Mouse (Mus musculus) right cerebral cortex, adult 2 months (tissue): ENCODE results near the gene Itpr1.

Experiments used
- DNase-seq, 2 experiments: peaks; one replicate each; pipeline ENCODE4 v3.0.0; 2021 to 2022; ENCODE audit warnings: low spot score in 2 of 2

Gene Itpr1

GRCm38 (mm10) chr6:108466061-108466531 is 253.2 kb downstream of the Itpr1 start:
- no peak for DNase-seq

GRCm38 (mm10) chr6:108467597-108467996 is 254.7 kb downstream of the Itpr1 start:
- DNase-seq: no peak

GRCm38 (mm10) chr6:108468226-108468825 is 255.4 kb downstream of the Itpr1 start:
- no peak for DNase-seq

DNA sequence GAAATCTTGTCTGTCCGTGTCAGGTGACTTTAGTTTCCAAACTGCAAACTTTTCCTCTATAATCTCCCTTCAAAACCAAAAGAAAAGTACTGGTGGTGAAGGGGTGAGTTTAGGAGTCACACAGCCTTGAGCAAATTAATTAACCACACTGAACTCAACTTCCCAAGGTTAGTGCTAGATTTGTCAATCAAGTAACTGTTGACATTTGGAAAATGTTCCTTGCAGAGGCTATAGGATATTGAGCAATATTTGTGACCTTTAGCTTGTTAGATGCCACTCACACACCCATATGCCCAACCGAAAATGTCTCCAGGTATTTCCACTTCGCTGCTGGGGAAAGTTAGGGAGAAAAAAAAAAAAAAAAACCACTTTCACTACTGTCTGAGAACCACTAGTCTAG is 259.0 kb downstream of the Itpr1 start:
- no peak for DNase-seq

- no peak for DNase-seq
Measured at GRCm38 (mm10) chr6:108472748-108473147, 259.9 kb downstream of the Itpr1 start.

GRCm38 (mm10) chr6:108476797-108477235 is 263.9 kb downstream of the Itpr1 start:
- DNase-seq: no peak

DNA sequence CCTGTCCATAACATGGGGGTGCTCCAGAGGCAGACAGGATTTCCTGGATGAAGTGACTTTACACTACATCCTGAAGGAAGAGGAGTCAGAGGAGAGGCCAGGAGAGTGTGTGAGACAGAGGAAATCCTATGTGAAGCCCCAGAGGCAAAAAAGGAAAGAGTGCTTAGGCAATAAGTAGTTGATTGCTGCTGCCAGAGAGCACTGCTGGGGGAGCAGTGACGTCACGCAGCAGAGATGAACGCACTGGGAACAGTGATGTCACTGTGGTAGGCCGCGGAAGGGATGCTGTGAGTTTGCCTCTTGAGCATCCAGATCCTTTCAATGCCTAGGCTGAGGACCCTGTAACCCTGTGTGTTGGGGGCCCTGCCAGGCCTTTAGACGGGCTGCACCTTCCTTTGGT is 264.7 kb downstream of the Itpr1 start:
- DNase-seq: no peak

- DNase-seq: no peak
Measured at GRCm38 (mm10) chr6:108481190-108481589, 268.3 kb downstream of the Itpr1 start.

DNA sequence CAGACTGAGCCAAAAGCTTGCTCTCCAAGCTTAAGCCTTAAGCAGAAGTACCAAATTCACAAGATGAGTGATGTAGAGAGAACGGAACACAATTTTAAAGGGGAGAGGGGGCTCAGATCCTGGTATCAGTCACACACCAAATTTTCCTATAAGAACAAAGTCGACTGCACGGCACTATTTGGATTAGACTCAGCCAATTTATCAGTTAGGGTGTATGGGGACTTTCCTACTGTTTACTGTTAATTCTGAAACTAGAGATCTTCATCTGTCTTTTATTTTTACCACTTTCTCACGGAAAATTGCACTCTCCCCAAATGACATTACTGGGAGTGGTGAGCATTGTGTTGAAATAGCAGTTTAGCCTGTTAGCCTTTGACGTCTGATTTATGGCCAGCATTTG is 269.6 kb downstream of the Itpr1 start:
- no peak for DNase-seq

- no peak for DNase-seq
Measured at GRCm38 (mm10) chr6:108486212-108486992, 273.5 kb downstream of the Itpr1 start.

DNA sequence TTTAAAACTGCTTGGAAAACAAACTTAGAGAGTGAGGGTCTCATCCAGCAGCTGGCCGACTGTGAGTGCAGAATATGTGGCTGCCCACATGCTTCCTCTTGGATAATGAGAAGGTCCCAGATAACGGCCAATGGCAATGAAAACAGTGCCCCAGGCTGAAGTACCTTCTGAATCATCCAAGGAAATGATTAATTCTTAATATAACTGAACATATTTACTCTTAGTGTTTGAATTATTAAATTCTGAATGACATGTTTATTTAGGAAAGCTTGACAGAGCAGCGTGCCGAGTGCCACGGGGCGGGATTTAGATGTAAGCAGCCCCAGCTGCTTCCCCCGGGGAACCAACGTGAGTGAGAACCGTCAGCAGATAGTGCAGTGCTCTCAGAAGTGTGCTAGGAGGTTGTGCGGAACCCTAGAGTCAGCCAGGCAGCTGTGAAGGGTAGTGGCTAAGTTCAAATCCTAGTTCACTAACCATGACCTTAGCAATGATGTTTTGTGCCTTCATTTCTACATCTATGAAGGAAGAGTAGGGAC is 274.5 kb downstream of the Itpr1 start:
- no peak for DNase-seq

GRCm38 (mm10) chr6:108488250-108488649 is 275.4 kb downstream of the Itpr1 start:
- DNase-seq: no peak

DNA sequence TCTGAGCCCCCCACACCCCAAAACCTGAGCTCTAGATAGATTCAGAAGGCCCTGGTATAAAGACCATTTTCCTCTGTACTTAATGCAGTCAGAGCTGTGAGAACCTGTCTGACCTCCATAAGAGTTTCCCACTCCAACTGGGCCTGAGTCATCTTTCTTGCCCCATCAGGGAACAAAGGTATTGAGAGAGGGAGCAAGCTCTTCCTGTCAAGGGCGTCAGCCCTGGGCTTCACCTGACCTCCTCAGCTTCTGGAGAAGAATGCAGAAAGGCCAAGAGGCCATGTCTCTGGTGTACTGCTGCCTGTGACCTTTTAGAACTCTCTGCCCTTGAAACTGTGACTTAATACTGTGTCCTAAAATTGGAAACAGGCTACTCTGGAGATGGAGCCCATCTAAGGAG is 279.1 kb downstream of the Itpr1 start:
- DNase-seq: no peak

DNA sequence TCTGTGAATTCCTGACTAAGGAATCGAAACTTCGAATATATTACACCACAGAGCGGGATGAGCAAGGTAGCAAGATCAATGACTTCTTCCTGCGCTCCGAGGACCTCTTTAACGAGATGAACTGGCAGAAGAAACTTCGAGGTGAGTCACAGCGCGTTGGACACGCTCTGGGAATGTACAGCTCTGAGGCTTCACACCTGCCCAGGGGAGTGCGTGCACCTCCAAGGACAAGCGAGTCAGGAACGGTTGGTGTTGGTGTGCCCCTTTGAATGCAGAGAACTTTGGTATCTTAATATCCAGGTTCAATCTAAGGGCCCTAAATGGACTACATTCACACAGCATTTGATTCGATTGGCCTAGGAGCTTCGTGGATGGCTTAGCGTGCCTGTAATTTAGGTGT is 280.9 kb downstream of the Itpr1 start:
- no peak for DNase-seq

- no peak for DNase-seq
Measured at GRCm38 (mm10) chr6:108494185-108494804, 281.4 kb downstream of the Itpr1 start.

DNA sequence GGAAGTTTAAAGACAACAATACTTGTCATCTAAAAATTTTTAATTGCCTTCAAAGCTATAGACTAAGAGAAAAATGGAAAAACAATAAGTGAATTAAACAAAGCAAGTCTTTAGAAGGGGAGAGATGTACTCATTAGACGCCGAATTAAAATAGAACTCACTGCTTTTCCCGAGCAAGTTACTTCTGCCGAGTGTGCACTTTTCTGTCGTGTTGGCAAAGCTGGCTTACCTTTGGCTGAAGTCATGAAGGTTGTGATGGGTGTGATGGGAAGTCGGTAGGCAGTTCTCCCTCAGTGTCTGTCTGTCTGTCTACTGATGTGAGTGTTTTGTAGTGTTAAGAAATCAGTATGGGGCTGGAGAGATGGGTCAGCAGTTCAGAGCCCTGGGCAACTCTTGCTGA is 282.1 kb downstream of the Itpr1 start:
- DNase-seq: no peak

GRCm38 (mm10) chr6:108498070-108498469 is 285.2 kb downstream of the Itpr1 start:
- no peak for DNase-seq

DNA sequence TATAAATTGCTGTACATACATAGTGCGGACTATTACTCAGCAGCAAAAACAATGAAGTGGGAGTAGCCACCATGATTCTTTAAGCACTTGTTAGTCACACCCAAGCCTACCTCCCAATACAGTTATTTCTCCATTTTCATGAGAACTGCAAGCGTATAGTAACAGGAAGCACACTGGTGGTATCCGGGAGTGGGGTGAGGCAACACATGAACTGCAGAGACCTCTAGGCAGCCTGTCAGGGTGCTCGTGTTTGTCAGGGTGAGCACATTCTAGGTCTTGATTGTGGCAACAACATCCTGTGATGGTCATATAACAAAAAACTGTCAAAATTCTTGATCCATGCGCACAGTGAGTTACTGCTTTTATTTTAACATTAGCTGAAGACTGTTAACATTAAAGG is 290.8 kb downstream of the Itpr1 start:
- no peak for DNase-seq

- DNase-seq: peak; percentile 26 to 56
Measured at GRCm38 (mm10) chr6:108504717-108505116, 291.8 kb downstream of the Itpr1 start.

DNA sequence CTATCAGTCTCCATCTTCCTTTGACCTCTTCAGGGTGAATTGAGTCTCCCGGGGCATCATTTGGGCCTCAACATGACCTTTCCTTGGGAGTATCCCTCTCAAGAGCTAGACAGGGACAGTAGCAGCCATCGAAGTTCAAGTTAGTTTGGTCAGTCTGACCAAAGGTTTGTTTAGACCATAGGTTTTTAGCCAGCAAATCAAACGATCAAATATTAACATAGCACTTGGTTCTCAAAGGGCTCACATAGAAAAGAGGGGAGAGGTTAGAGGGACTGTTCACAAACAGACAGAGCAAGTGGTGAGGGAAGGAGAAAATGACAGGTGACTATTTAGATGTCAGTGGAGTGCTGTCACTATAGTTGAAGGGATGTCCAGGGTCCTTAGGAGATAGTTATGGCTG is 293.3 kb downstream of the Itpr1 start:
- DNase-seq: no peak

GRCm38 (mm10) chr6:108507337-108507736 is 294.4 kb downstream of the Itpr1 start:
- no peak for DNase-seq

DNA sequence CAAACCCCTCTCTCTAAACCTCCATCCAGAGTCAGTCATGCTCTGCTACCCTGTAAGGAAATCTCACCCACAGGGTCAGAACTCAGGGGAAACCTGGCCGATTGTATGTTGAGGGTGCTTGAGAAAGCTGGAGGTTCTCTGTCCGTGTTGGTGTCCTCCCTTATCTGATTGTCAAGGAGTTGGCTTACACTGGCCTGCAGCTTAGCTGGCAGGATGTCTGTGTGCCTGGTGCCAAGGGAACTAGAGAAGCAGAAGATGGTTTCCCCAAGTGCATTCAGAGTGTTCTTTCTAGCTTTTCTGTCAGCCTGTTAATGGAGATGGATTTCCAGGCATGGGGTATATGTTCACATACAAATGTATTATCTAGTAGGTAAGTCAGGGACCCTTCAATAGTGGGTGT is 296.4 kb downstream of the Itpr1 start:
- no peak for DNase-seq

DNA sequence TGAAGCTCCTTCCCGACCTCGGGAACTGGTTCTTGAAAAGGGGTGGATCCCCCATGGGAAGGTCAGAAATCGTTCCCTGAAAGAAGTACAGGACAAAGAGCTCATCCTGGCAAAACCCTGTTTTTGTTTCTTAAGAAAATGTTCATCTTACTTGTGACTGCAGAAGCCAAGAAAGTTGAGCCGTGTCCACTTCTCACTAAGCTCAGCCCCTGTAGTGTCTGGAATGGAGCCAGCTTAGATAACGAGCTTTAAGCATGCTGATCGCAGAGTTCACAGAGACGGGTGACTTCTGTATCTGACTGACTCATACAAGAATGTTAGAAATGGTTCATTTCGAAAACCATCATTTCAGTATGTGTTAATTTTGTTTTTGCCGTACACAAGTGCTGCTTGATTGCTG is 297.2 kb downstream of the Itpr1 start:
- DNase-seq: no peak
